Mouse (Mus musculus) adrenal gland, adult 10 weeks (tissue): Measurements from ENCODE around the gene Hepacam. TPM values are rescaled to one million over a fixed set of nuclear protein-coding genes. Genes with fewer than 3 reads are reported as not detected.

Experiments
- polyA plus RNA-seq: library from polyadenylated mRNA; stranded (reverse); fragments of 350-450 nt; fragmentation: Illumina TruSeq; extraction: RNeasy Lipid Tissue Mini Kit (QIAGEN cat#74804); gene quantifications from one replicate; pipeline ENCODE4 v1.2.3, GENCODE M21; 2014; ENCODE audit warnings: low read depth, low replicate concordance

Gene Hepacam
- not detected for polyA plus RNA-seq

GRCm38 (mm10) chr9:37367301-37368080, at the start of gene Hepacam:
TSS of gene Hepacam (plus strand) at chr9:37367351.

GRCm38 (mm10) chr9:37347988-37348642, 19.0 kb upstream of the Hepacam start, which contains the start of gene Ccdc15:
TSS of gene Ccdc15 (minus strand) at chr9:37348432.

GRCm38 (mm10) chr9:37401802-37402201, 34.7 kb downstream of the Hepacam start, which contains the start of gene Robo4:
TSS of gene Robo4 (plus strand) at chr9:37401897.

GRCm38 (mm10) chr9:37432720-37433421, 65.7 kb downstream of the Hepacam start, which contains the start of gene Robo3:
TSS of gene Robo3 (minus strand) at chr9:37433246.

Other genes starting within 250 kb of the Hepacam start
- 1.8 TPM for gene Pknox2, start 219.9 kb upstream of the Hepacam start, polyA plus RNA-seq
- 9.6 TPM for gene Tmem218, start 159.1 kb upstream of the Hepacam start, polyA plus RNA-seq
- 83.0 TPM for gene Slc37a2, start 111.6 kb upstream of the Hepacam start, polyA plus RNA-seq
- 5.3 TPM for gene Ccdc15, start 18.9 kb upstream of the Hepacam start, polyA plus RNA-seq
- gene Robo4, start 34.5 kb downstream of the Hepacam start, polyA plus RNA-seq, result 3.8 TPM
- gene Robo3, start 65.9 kb downstream of the Hepacam start, polyA plus RNA-seq, result not detected
- gene Msantd2, start 122.0 kb downstream of the Hepacam start, polyA plus RNA-seq, result 32.6 TPM
- gene Esam, start 160.7 kb downstream of the Hepacam start, polyA plus RNA-seq, result 6.1 TPM
- 1.9 TPM for gene Vsig2, start 171.9 kb downstream of the Hepacam start, polyA plus RNA-seq
- gene Nrgn, start 185.6 kb downstream of the Hepacam start, polyA plus RNA-seq, result not detected
- gene Siae, start 188.3 kb downstream of the Hepacam start, polyA plus RNA-seq, result 36.4 TPM
- 20.2 TPM for gene Spa17, start 246.4 kb downstream of the Hepacam start, polyA plus RNA-seq